Mouse (Mus musculus) ES-E14 (cell line): Measurements from ENCODE around the gene Magi2.

Source experiments
- CHD2 ChIP-seq: IDR thresholded peaks from 2 replicates; pipeline ENCODE4 v1.6.1; 2014; ENCODE audit warnings: mild to moderate bottlenecking, low read depth, low read length, inconsistent platforms
- HCFC1 ChIP-seq: IDR thresholded peaks from 2 replicates; pipeline ENCODE4 v1.6.1; 2012; ENCODE audit warnings: low read length, inconsistent platforms, borderline replicate concordance; ENCODE audit not compliant: insufficient read depth
- MAFK ChIP-seq: IDR thresholded peaks from 2 replicates; pipeline ENCODE4 v1.6.1; 2014; ENCODE audit warnings: mild to moderate bottlenecking, low read depth, low read length, inconsistent platforms; ENCODE audit not compliant: insufficient read depth
- ZC3H11A ChIP-seq: IDR thresholded peaks from 2 replicates; pipeline ENCODE4 v1.6.1; 2012; ENCODE audit warnings: low read depth, mild to moderate bottlenecking, inconsistent platforms, low read length, borderline replicate concordance
- ZNF384 ChIP-seq: IDR thresholded peaks from 2 replicates; pipeline ENCODE4 v1.6.1; 2012; ENCODE audit warnings: low read depth, low read length, inconsistent platforms

DNA sequence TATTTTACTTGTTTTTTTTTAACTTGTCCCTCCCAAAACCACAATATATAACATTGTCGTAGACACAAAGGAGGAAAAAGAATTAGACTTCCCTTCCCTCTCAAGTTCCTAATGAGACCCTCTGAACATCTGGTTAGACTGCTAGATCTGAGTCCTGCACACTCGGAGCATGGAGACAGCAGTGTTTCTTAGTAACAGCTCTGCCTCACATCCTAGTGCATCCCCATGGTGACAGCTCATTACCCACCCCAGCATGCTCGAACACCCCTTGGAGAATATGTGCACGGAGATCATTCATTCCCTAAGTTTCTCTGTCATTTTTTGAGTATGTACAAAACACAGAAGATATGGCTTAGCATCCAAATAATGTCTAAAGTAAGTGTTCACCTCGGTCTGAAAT, 1317.5 kb downstream of the Magi2 start:
- no peak for TF ChIP-seq CHD2
- TF ChIP-seq ZNF384: no peak
- no peak for TF ChIP-seq MAFK
- TF ChIP-seq ZC3H11A: no peak
- no peak for TF ChIP-seq HCFC1
